Mouse (Mus musculus): Measurements from ENCODE around the gene Phf23.

DNA sequence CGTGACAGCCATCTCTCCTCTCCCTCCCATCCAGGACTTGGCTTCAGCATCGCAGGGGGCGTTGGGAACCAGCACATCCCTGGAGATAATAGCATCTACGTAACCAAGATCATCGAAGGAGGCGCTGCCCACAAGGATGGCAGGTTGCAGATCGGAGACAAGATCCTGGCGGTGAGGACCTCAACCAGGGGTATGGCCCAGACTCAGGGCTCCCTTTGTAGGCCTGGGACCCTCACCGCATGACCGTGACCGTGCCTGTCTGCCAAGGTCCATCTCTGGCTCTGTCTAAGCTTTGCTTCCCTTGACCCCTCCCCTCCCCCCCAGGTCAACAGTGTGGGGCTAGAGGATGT lies 35.7 kb downstream of the Phf23 start:
- TF ChIP-seq POLR2A (IDR thresholded peaks at IDR 0.05; ENCODE audit: low read depth, low read length) (no peak), CTCF (IDR thresholded peaks at IDR 0.05; ENCODE audit: extremely low read depth, insufficient read depth, insufficient read length, insufficient replicate concordance) (no peak)
